In the genomic region with DNA sequence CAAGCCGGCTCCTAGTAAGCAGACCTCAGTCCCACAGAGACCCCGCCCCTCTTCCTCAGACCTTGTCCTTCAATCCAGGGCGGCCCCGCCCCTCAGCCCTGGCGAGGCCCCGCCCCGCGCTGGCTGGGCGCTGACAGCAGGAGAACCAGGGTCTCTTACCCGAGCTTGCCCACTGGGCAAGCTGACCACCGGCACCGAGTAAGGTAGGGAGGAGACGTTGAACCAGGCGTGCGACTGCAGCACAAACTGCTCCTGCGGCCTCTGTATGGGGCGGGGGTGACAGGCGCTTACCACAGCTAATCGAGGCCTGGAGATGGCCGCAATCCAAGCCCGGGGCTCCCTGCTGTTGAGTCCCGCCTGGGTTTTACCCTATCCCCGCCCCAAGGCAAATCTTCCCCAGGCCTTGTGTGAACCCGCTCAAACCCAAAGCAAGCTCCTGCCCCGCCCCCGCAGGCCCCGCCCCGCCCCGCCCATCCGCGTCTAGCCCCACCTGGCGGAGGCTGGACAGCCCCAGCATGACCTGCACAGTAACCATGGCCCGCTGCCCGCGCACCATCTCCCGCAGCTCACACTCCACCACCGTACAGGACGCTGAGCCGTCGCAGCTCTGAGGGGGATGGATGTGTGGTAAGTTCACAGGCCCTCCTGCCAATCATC, we compare ENCODE assay signal across 8 mouse cellular contexts. TPM values are rescaled to one million over a fixed set of nuclear protein-coding genes. Genes with fewer than 3 reads are reported as not detected.
DNase-seq lines count a peak whose midpoint lies in the region; ATAC-seq lines count a peak whose summit lies in the region.

No protein-coding gene starts in this region.

- peak overlapping the region; percentile 98 for H3K4me2 ChIP-seq in hindbrain, embryonic 15.5 days
- H3K4me2 ChIP-seq in limb, embryonic 15.5 days, result peak overlapping the region; percentile 84
- H3K4me2 ChIP-seq in midbrain, embryonic 15.5 days, result peak overlapping the region; percentile 71
- peak overlapping the region; percentile 98 for H3K4me2 ChIP-seq in stomach, embryonic 16.5 days (ENCODE audit: low read depth, low read length)

- peak; percentile 85 for ATAC-seq in hindbrain, embryonic 15.5 days (ENCODE audit: low FRiP score, low read depth)
- peak; percentile 81 for ATAC-seq in limb, embryonic 15.5 days (ENCODE audit: insufficient number of reproducible peaks, low FRiP score, low TSS enrichment, low read depth)
- peak; percentile 92 for ATAC-seq in midbrain, embryonic 15.5 days (replicated peaks)
- peak; percentile 89 for ATAC-seq in stomach, embryonic 16.5 days (ENCODE audit: insufficient read depth, low FRiP score)

- H3K27me3 ChIP-seq in hindbrain, embryonic 15.5 days, result 0 out of 2 replicates have a peak, but pooled peaks cover 10% of the 10 kb centered on the region
- H3K27me3 ChIP-seq in limb, embryonic 15.5 days, result peaks cover 28% of the 10 kb centered on the region
- peaks cover 12% of the 10 kb centered on the region; the same call in 1 of the 2 replicates for H3K27me3 ChIP-seq in midbrain, embryonic 15.5 days (replicated peaks)
- no peaks in the 10 kb centered on the region for H3K27me3 ChIP-seq in stomach, embryonic 16.5 days (ENCODE audit: control insufficient read depth, insufficient read depth, low read length)

- H3K9ac ChIP-seq in hindbrain, embryonic 15.5 days, result peak overlapping the region; percentile 67
- peak overlapping the region; percentile 26; the same call in 1 of the 2 replicates for H3K9ac ChIP-seq in limb, embryonic 15.5 days
- H3K9ac ChIP-seq in midbrain, embryonic 15.5 days, result peak overlapping the region; percentile 51
- peak overlapping the region; percentile 79 for H3K9ac ChIP-seq in stomach, embryonic 16.5 days (ENCODE audit: low read length)

- H3K9me3 ChIP-seq in hindbrain, embryonic 15.5 days, result no peaks in the 10 kb centered on the region
- no peaks in the 10 kb centered on the region for H3K9me3 ChIP-seq in limb, embryonic 15.5 days
- H3K9me3 ChIP-seq in midbrain, embryonic 15.5 days, result no peaks in the 10 kb centered on the region
- no peaks in the 10 kb centered on the region for H3K9me3 ChIP-seq in stomach, embryonic 16.5 days (replicated peaks; ENCODE audit: control insufficient read depth, low read length)

- peaks cover 21% of the 10 kb centered on the region for H3K4me1 ChIP-seq in hindbrain, embryonic 15.5 days (replicated peaks)
- H3K4me1 ChIP-seq in limb, embryonic 15.5 days, result peaks cover 21% of the 10 kb centered on the region
- peaks cover 16% of the 10 kb centered on the region for H3K4me1 ChIP-seq in midbrain, embryonic 15.5 days
- H3K4me1 ChIP-seq in stomach, embryonic 16.5 days (ENCODE audit: control insufficient read depth, insufficient read depth, low read length), result peaks cover 16% of the 10 kb centered on the region

- H3K4me3 ChIP-seq in hindbrain, embryonic 15.5 days, result peak overlapping the region; percentile 59
- H3K4me3 ChIP-seq in limb, embryonic 15.5 days, result peak overlapping the region; percentile 52
- H3K4me3 ChIP-seq in midbrain, embryonic 15.5 days, result peak overlapping the region; percentile 48
- H3K4me3 ChIP-seq in stomach, embryonic 16.5 days (replicated peaks; ENCODE audit: low read length), result peak overlapping the region; percentile 62

- H3K27ac ChIP-seq in hindbrain, embryonic 15.5 days (replicated peaks), result peak overlapping the region; percentile 78
- H3K27ac ChIP-seq in limb, embryonic 15.5 days, result no peak overlapping the region; the same call in 1 of the 2 replicates
- H3K27ac ChIP-seq in midbrain, embryonic 15.5 days, result peak overlapping the region; percentile 59
- peak overlapping the region; percentile 84 for H3K27ac ChIP-seq in stomach, embryonic 16.5 days (ENCODE audit: low read length)

- WGBS in hindbrain, embryonic 15.5 days, result under 1% methylated on average over 38 of the region's 40 CpGs
- under 1% methylated on average over 40 of the region's 40 CpGs for WGBS in limb, embryonic 15.5 days
- under 1% methylated on average over 35 of the region's 40 CpGs for WGBS in midbrain, embryonic 15.5 days
- under 1% methylated on average over 37 of the region's 40 CpGs for WGBS in stomach, embryonic 16.5 days

- H3K36me3 ChIP-seq in hindbrain, embryonic 15.5 days, result no peaks in the 10 kb centered on the region
- H3K36me3 ChIP-seq in limb, embryonic 15.5 days, result no peaks in the 10 kb centered on the region
- no peaks in the 10 kb centered on the region for H3K36me3 ChIP-seq in midbrain, embryonic 15.5 days (replicated peaks)
- no peaks in the 10 kb centered on the region for H3K36me3 ChIP-seq in stomach, embryonic 16.5 days (ENCODE audit: control insufficient read depth, insufficient read depth, low read length)

- DNase-seq in right cerebral cortex, adult 18-20 months, result peak; percentile 60
- DNase-seq in right cerebral cortex, postnatal 25 days, result no peak
- DNase-seq in cerebellum, adult 9-11 months, result peak; percentile 79
- DNase-seq in frontal cortex, postnatal 36 days (ENCODE audit: low spot score in 2 of 2), result peak; percentile 38 to 46

RNA-seq across cellular contexts. Expression of a gene that starts 8.4 kb away (rescaled TPM):
- polyA plus RNA-seq in hindbrain, embryonic 15.5 days (2015; fragmentation: Nextera tagmentation; extraction: Ambion mirVana), result 29.3 and 30.7 TPM in 2 replicates
- 4.9 and 5.7 TPM in 2 replicates for polyA plus RNA-seq in limb, embryonic 15.5 days (2015; fragmentation: Nextera tagmentation; extraction: Ambion mirVana)
- polyA plus RNA-seq in midbrain, embryonic 15.5 days (2015; fragmentation: Nextera tagmentation; extraction: Ambion mirVana), result 28.7 and 36.4 TPM in 2 replicates
- 2.5 and 3.3 TPM in 2 replicates for polyA plus RNA-seq in stomach, embryonic 16.5 days (2015; fragmentation: Nextera tagmentation; extraction: Ambion mirVana)

RNA-seq across cellular contexts. Expression of a gene that starts 14.1 kb away (rescaled TPM):
- 9.5 and 10.1 TPM in 2 replicates for polyA plus RNA-seq in hindbrain, embryonic 15.5 days (2015; fragmentation: Nextera tagmentation; extraction: Ambion mirVana)
- 6.6 and 6.9 TPM in 2 replicates for polyA plus RNA-seq in limb, embryonic 15.5 days (2015; fragmentation: Nextera tagmentation; extraction: Ambion mirVana)
- 9.0 TPM in 2 replicates for polyA plus RNA-seq in midbrain, embryonic 15.5 days (2015; fragmentation: Nextera tagmentation; extraction: Ambion mirVana)
- 8.6 and 10.8 TPM in 2 replicates for polyA plus RNA-seq in stomach, embryonic 16.5 days (2015; fragmentation: Nextera tagmentation; extraction: Ambion mirVana)

RNA-seq across cellular contexts. Expression of a gene that starts 25.8 kb away (rescaled TPM):
- 85.7 and 85.9 TPM in 2 replicates for polyA plus RNA-seq in hindbrain, embryonic 15.5 days (2015; fragmentation: Nextera tagmentation; extraction: Ambion mirVana)
- 192 and 215 TPM in 2 replicates for polyA plus RNA-seq in limb, embryonic 15.5 days (2015; fragmentation: Nextera tagmentation; extraction: Ambion mirVana)
- 75.2 and 82.0 TPM in 2 replicates for polyA plus RNA-seq in midbrain, embryonic 15.5 days (2015; fragmentation: Nextera tagmentation; extraction: Ambion mirVana)
- polyA plus RNA-seq in stomach, embryonic 16.5 days (2015; fragmentation: Nextera tagmentation; extraction: Ambion mirVana), result 187 and 207 TPM in 2 replicates

RNA-seq across cellular contexts. Expression of a gene that starts 48.1 kb away (rescaled TPM):
- 167 and 168 TPM in 2 replicates for polyA plus RNA-seq in hindbrain, embryonic 15.5 days (2015; fragmentation: Nextera tagmentation; extraction: Ambion mirVana)
- polyA plus RNA-seq in limb, embryonic 15.5 days (2015; fragmentation: Nextera tagmentation; extraction: Ambion mirVana), result 184 and 195 TPM in 2 replicates
- 146 and 168 TPM in 2 replicates for polyA plus RNA-seq in midbrain, embryonic 15.5 days (2015; fragmentation: Nextera tagmentation; extraction: Ambion mirVana)
- 239 and 243 TPM in 2 replicates for polyA plus RNA-seq in stomach, embryonic 16.5 days (2015; fragmentation: Nextera tagmentation; extraction: Ambion mirVana)

Comparison
In these comparisons a context has a peak if more than half of its experiments do, and no peak if none do; other contexts are left out.
1. H3K9ac ChIP-seq: peak in every context shown above with its lines; median percentile 79 in stomach, embryonic 16.5 days; 67 in hindbrain, embryonic 15.5 days; 51 in midbrain, embryonic 15.5 days; 26 in limb, embryonic 15.5 days.